Mouse (Mus musculus) brain, embryonic 14.5 days (tissue): ENCODE measurements around the gene Aldh8a1. TPM values are rescaled to one million over a fixed set of nuclear protein-coding genes. Genes with fewer than 3 reads are reported as not detected.

Experiments used
- DNase-seq: peaks from one replicate; pipeline ENCODE4 v3.0.0-alpha.2; 2011; ENCODE audit warnings: low read depth
- CTCF ChIP-seq: fragments of 200-500 bp; IDR thresholded peaks from 2 replicates; pipeline ENCODE4 v1.5.1; 2012; ENCODE audit warnings: inconsistent platforms, mild to moderate bottlenecking, moderate library complexity, borderline replicate concordance; ENCODE audit not compliant: insufficient read depth, insufficient read length; ENCODE audit errors: extremely low read depth
- POLR2A ChIP-seq: fragments of 200-500 bp; IDR thresholded peaks from 2 replicates; pipeline ENCODE4 v1.6.1; 2012; ENCODE audit warnings: mild to moderate bottlenecking, inconsistent platforms, borderline replicate concordance; ENCODE audit not compliant: poor library complexity, insufficient read depth, insufficient read length, severe bottlenecking; ENCODE audit errors: extremely low read depth
- polyA plus RNA-seq: library from polyadenylated mRNA; depleted of rRNA; stranded (reverse); fragments of >200 nt; gene quantifications from 2 replicates; pipeline ENCODE4 v1.2.3, GENCODE M21; 2012; rRNA removed

The Aldh8a1 gene
- 0.08 and 0.29 TPM in 2 replicates for polyA plus RNA-seq

GRCm38 (mm10) chr10:21376682-21377473, at the start of gene Aldh8a1:
Gene Aldh8a1, plus strand, starts transcription at chr10:21377291.
- no peak for DNase-seq
- TF ChIP-seq CTCF (no peak), POLR2A (no peak)

GRCm38 (mm10) chr10:21327605-21328135, 49.4 kb upstream of the Aldh8a1 start:
- no peak for TF ChIP-seq CTCF
- no peak for TF ChIP-seq POLR2A
- DNase-seq: no peak

DNA sequence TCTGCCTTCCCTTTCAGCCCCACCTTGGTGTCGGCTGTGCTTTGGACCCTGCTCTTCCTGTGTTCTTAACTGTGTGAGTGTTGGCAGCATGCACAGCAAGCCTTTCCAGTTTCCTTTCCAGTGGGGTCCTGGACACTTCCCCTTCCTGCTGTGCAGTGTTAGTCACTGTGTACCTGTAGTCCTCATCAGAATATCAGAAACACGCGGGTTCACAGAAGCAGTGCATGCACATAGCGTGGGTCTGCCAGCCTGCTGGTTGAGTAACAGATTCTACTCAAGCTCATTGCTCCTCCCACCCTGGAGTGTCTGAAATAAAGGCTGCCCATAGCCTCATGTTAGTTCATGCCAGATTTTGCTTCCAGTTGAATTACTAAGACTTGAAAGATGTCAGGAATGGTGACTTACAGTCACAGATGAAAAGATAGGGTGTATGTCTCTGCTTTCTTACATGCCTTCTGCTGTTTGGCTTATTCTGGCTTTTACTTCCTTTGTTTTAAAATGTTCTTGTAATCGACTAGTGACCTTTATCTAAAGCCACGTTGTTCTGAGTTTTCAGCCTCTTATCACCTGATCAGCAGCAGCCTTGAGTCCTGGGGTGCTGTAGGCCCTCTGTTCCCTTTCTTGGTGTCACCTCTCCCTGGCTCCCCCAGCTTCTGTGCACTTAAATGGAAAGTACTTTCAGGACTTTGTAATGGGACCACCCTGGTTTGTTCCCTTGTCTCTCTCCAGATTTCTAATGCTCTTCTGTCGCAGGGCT, 42.6 kb upstream of the Aldh8a1 start:
- TF ChIP-seq POLR2A (no peak), CTCF (no peak)
- DNase-seq: no peak

- no peak for TF ChIP-seq POLR2A
- TF ChIP-seq CTCF: no peak
- DNase-seq: no peak
These were observed 41.6 kb upstream of the Aldh8a1 start for GRCm38 (mm10) chr10:21335534-21335933.

DNA sequence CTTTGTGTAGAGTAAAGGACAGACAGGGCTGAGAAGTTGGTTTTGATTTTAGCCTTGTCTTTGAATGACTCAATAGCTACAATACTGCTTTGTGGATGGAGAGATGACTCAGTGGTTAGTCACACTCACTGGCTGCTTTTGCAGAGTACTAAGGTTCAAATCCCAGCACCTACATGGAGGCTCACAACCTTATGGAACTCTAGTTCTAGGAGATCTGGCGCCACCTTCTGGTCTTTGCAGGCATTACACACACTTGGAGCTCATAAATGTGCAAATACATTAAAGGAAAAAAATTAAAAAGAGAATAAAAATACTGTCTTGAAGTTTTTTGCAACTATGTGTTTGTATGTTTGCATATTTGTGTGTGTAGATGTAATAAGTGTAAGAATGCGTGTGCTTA, 39.9 kb upstream of the Aldh8a1 start:
- DNase-seq: no peak

GRCm38 (mm10) chr10:21341706-21342105, 35.4 kb upstream of the Aldh8a1 start:
- no peak for TF ChIP-seq CTCF
- TF ChIP-seq POLR2A: no peak
- DNase-seq: no peak

More for the DNA sequence above, 39.9 kb upstream of the Aldh8a1 start:
- TF ChIP-seq POLR2A (no peak), CTCF (peak; percentile 40; the same call in 1 of the 2 replicates)

- no peak for TF ChIP-seq POLR2A
- TF ChIP-seq CTCF: no peak
- DNase-seq: no peak
These were observed 34.6 kb upstream of the Aldh8a1 start for GRCm38 (mm10) chr10:21342331-21343005.

DNA sequence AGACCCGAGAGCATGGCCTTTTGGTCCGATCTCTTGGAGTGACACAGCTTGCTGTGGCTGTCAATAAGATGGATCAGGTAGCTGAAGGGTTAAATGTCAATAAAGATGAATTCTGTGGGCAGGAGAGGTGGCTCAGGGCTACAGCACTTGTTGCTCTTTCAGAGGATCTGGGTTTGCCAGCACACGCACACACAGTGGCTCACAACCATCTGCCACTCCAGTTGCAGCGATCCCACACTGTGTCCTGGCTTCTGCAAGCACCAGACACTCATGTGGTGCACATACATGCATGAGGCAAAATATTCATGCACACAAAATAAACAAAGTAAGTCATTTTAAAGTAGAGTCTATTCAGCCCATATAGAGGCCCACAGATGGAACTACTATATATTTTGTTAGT, 29.8 kb upstream of the Aldh8a1 start:
- TF ChIP-seq CTCF (no peak), POLR2A (no peak)
- DNase-seq: peak; percentile 24

DNA sequence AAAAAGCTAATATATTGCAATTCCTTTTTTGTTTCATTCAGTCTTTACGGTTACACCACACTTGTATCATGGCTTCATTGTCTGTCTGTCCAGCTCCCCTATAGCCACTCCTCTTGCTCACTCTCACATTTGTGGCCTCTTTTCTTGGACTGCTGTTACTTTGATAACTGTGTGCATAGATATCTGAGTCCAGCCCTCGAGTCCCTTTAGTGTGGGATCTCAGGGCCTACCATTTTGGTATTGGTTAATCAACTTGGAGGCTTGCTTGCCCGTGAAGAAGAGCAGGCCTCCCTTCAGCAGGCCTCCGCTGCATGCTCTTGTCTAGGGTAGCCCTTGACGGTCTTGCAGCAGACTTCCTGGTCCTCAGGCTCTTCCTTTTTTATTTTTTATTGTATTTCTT, 27.6 kb upstream of the Aldh8a1 start:
- DNase-seq: no peak

GRCm38 (mm10) chr10:21349946-21350345, 27.1 kb upstream of the Aldh8a1 start:
- TF ChIP-seq CTCF (no peak), POLR2A (no peak)
- no peak for DNase-seq

More for the DNA sequence above, 27.6 kb upstream of the Aldh8a1 start:
- no peak for TF ChIP-seq POLR2A
- TF ChIP-seq CTCF: no peak

DNA sequence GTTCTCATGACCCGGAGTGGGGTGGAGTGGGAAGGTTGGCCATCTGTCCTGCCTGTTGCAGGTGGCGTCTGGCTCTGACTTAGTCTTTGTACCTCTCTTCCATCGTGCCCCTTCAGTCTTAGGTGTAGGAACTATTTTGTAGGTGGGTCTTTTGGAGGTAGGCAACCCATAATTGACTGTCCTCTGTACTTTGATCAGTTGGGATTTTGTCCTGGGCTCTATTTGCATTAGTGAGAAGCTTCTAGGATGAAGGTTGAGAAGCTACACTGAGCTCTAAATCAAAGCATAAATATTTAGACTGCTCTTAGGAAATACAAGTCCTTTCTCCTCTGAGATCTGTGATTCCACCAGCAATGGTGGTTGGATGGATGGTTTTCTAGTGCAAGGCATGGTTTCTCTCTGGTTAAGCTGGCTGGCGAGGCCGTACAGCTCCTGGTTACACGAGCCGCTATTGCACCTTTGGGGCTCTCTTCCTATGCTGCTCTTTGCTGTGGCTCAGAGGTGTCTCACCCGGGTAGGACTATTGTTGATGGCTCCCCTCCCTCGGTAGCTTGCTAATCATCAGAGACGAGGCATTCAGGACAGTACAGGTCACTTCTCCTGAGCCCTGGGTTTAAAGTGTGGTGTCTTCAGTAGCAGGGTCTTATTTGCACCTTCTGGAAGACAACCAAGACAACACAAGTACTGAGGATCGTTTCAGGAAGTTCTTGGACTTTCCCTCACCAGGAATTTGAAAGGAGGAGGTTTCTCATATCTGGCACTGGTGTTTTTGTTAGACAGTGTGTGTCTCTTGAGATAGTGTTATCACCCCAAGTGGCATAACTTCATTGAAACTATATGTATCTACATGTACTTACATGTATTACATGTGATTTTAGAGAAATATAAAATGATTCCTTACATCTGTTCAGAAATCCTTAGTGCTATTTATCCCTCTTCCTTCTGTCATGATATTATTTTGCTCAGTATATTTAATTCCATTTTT, 26.3 kb upstream of the Aldh8a1 start:
- no peak for DNase-seq
- TF ChIP-seq POLR2A (no peak), CTCF (no peak)
